Mouse (Mus musculus) thymus, adult 18-20 months (tissue): ENCODE measurements around the gene Olfr734.

Source experiments
- DNase-seq, 2 experiments: peaks; one replicate each; pipeline ENCODE4 v3.0.0; 2022; ENCODE audit warnings: mixed read lengths in 2 of 2

Olfr734 gene

DNA sequence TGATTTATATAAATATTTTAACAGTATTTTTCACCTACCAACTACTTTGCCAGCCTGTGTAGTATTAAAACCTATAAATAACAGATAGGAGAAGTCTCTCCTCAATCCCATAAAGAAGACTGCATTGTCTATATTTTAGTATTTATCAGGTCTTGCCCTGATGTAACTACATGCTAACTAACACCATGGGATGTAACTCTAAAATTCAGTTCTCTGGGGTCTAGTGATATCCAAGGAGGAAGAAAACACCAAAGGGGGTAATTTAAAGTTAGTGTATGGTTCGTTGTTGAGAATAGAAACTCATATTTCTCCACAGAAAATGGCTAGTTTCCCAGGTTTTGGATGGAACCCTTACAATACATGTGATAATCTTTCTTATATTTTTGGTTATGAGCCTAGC lies at the start of gene Olfr734:
TSS of gene Olfr734 (minus strand) at position 101 of the 400 bp plus-strand sequence.
- no peak for DNase-seq

DNA sequence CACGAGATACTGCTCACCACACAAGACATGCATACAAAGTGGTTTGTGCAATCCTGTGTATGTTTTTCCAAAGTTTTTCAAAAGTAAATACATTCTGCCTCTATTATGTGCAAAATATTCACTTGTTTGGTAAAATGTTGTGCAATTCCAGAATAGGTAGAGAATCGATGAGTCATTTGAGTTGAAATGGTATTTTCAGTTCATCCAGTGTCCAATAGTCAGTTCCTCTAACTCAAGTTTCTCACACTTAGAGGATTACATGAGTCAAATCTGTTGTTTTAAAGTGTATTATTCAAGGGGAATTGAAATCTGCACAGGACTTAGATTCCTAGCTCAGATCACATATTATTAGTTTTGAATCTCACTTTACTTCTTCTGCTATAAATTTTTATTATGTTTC lies 37.0 kb upstream of the Olfr734 start:
- no peak for DNase-seq

DNA sequence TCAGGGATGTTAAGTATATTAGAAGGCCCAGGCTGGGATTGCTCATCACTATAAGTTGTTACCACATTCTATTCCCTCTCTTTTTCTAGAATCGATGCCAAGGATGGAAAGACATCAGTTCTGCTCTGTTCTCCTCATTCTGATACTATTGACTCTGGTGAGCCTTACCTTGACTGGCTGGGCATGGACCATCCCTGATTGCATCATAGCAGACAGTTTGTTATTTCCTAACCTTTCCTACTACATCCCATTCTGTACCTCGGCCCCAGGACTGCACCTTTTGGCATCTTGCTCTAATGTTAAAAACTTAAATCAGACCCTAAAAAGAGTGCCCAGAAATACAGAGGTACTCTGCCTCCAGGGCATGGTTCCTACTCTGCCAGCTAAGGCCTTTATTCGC lies 33.9 kb upstream of the Olfr734 start:
- no peak for DNase-seq

DNA sequence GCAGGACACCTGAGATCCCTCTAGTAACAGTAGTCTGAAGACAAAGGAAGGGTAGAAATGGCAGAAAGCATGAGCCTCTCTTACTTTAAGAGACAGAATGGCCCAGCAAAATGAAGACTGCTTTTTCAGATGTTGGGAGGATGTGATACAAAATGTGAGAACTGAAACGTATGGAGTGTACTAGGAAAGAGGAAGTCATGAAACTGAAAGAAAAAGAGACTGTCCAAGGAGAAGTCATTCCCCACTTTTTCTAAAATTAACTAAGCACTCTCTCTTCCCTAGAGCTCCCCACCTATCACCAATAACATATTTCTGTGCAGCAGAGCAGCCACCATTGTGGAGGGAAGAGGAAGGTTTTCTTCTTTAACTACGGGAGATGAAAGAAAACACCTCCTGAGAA lies 31.0 kb upstream of the Olfr734 start, which contains the start of gene Tlr11:
TSS of gene Tlr11 (plus strand) at position 322 of the 400 bp plus-strand sequence.
- DNase-seq: no peak

DNA sequence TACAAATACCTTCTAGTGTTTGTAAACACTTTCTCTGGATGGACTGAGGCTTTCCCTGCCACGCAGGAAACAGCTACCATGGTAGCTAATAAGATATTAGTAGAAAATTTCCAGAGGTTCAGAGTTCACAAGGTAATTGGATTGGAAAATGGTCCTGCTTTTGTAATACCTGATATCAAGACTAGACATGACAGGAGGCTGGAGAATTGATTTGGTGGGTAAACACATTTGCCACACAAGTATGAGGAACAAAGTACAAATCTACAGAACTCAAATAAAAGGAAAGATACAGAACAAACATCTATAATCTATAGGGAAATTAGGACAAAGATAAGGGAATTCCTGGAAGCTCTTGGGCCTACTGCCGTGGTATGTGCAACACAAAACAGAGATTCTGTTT lies 30.2 kb upstream of the Olfr734 start:
- no peak for DNase-seq

DNA sequence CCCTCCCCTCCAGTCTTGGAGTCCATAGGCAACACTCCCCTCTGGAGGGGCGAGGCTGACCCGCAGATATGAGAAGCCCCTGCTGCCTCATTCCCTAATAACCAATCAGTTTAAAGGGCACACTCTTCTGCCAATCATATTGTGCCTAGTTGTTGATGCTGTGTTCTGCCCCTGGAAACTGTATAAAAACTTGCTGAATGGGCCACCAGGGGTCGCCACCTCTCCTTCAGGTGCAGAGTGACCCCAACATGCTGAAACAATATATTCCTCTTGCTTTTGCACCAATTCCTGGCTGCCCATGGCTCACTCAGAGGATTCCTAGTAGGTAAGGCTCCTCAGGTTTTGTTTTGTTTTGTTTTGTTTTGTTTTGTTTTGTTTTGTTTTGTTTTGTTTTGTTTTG lies 25.9 kb upstream of the Olfr734 start:
- no peak for DNase-seq

DNA sequence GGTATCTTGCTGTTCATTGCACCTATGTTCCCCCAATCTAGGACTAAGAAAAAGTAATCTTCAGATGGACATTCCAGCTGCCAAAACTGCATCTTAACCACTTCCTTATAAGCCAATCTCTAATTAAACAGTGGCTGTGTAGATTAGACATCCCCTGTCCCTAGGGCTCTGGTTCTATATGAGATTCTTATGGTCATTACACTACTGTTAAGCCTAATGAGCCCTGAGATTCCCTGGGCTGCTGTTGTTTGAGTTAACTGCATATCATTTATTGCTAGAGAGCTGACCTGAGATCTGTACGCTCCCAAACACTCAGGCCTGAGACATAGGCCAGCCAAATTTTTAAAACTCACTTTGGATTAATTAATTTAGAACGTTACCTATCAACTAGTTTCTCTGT lies 22.2 kb upstream of the Olfr734 start, which contains the start of gene Olfr735:
TSS of gene Olfr735 (minus strand) at position 77 of the 400 bp plus-strand sequence.
- DNase-seq: no peak

DNA sequence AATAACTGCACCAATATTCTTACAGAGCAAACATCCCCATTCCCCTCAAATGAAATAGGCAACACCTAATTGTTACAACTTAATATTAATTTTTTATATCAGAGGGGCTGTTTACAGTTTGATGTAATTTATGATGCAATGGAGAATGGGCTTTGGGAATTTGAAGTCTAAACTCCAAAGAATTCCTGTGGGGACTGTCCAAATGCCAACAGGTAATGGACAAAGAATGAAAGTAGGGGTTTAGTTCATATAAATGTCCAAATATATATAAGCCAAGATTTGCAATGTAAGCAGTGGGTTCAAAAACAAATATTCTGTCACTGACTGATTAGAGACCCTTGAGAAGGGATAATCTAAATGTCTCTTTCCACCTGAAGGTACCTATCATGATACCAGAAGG lies 25.1 kb downstream of the Olfr734 start, which contains the start of gene Olfr733:
TSS of gene Olfr733 (minus strand) at position 101 of the 400 bp plus-strand sequence.
- no peak for DNase-seq

DNA sequence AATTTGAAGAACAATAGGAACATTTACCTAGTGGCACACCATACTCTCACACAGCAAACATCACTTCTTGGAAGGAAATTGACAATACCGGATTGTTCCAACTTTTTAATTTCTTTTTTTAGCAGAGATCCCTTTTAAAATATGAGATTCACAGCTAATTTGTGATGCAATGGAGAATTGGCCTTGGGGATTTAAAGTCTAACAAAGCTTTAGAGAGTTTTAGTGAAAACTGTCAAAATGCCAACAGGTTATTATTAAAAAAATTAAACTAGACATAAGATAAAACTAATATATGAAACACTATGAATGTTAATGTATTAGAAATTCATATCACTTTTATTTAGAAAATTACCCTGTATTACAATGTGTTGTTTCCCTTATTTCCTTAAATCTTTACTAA lies 42.5 kb downstream of the Olfr734 start, which contains the start of gene Olfr732:
TSS of gene Olfr732 (minus strand) at position 101 of the 400 bp plus-strand sequence.
- no peak for DNase-seq
